ENCODE assay signal across 8 mouse cellular contexts in genomic region chr13:73536403-73536821, GRCm38 (mm10). TPM values are rescaled to one million over a fixed set of nuclear protein-coding genes. Genes with fewer than 3 reads are reported as not detected.
DNase-seq lines count a peak whose midpoint lies in the region; ATAC-seq and TF ChIP-seq lines count a peak whose summit lies in the region.

Gene Slc6a3, plus strand, starts transcription at chr13:73536747.

- no peak for TF ChIP-seq CTCF in small intestine, adult 2 months (IDR thresholded peaks at IDR 0.05; ENCODE audit: extremely low read depth, insufficient read length, insufficient replicate concordance, low read depth, low read length)

- H3K4me2 ChIP-seq in kidney, embryonic 14.5 days (replicated peaks; ENCODE audit: low read depth, low read length): peak within 1 kb of the TSS; percentile 81

- TF ChIP-seq POLR2A in small intestine, adult 2 months (IDR thresholded peaks at IDR 0.05; ENCODE audit: low read depth, low read length): no peak

- DNase-seq in cerebellum, postnatal 25 days: peak; percentile 13 to 25
- DNase-seq in cerebellum, adult 11-12 months: no peak
- DNase-seq in c-Kit-positive CD71-negative TER-119-negative erythroid progenitor cells, embryonic 14.5 days (ENCODE audit: low read depth): peak; percentile 51
- peak; percentile 89 for DNase-seq in heart, embryonic 10.5 days (ENCODE audit: low spot score)
- peak; percentile 52 for DNase-seq in lung, postnatal 10 days
- no peak for DNase-seq in cerebellum, adult 9-10 months

- WGBS in heart, embryonic 10.5 days: under 1% methylated on average over 26 of the region's 26 CpGs
- WGBS in kidney, embryonic 14.5 days: under 1% methylated on average over 26 of the region's 26 CpGs
- WGBS in small intestine, adult 2 months: under 1% methylated on average over 26 of the region's 26 CpGs

- H3K9ac ChIP-seq in kidney, embryonic 14.5 days (ENCODE audit: low read depth, low read length): peak within 1 kb of the TSS; percentile 32; the same call in 1 of the 2 replicates

- peaks cover 60% of the 10 kb centered on the region for H3K27me3 ChIP-seq in heart, embryonic 10.5 days (ENCODE audit: insufficient read depth, poor library complexity, severe bottlenecking)
- H3K27me3 ChIP-seq in kidney, embryonic 14.5 days (ENCODE audit: control insufficient read depth, insufficient read depth, low read length): peaks cover 42% of the 10 kb centered on the region
- H3K27me3 ChIP-seq in small intestine, adult 2 months (ENCODE audit: control insufficient read depth, insufficient read depth, low read length): peaks cover 21% of the 10 kb centered on the region; the same call in 1 of the 2 replicates

- H3K4me1 ChIP-seq in heart, embryonic 10.5 days: peaks cover 11% of the 10 kb centered on the region; the same call in 1 of the 2 replicates
- 0 out of 2 replicates have a peak, but pooled peaks cover 4% of the 10 kb centered on the region for H3K4me1 ChIP-seq in kidney, embryonic 14.5 days (ENCODE audit: control insufficient read depth, insufficient read depth, low read length)
- peaks cover 6% of the 10 kb centered on the region; the same call in 1 of the 2 replicates for H3K4me1 ChIP-seq in small intestine, adult 2 months (ENCODE audit: control insufficient read depth, insufficient read depth, insufficient read length, low read length)

- ATAC-seq in kidney, embryonic 14.5 days (ENCODE audit: low FRiP score, low TSS enrichment): peak; percentile 81

- no peaks in the 10 kb centered on the region for H3K9me3 ChIP-seq in heart, embryonic 10.5 days
- H3K9me3 ChIP-seq in kidney, embryonic 14.5 days (ENCODE audit: control insufficient read depth, low read length): no peaks in the 10 kb centered on the region

- no peaks in the 10 kb centered on the region for H3K36me3 ChIP-seq in heart, embryonic 10.5 days
- H3K36me3 ChIP-seq in kidney, embryonic 14.5 days (ENCODE audit: control insufficient read depth, insufficient read depth, low read length): no peaks in the 10 kb centered on the region
- H3K36me3 ChIP-seq in small intestine, adult 2 months (ENCODE audit: control insufficient read depth, insufficient read depth, low read length): no peaks in the 10 kb centered on the region

- H3K4me3 ChIP-seq in heart, embryonic 10.5 days: peak within 1 kb of the TSS; percentile 64
- H3K4me3 ChIP-seq in kidney, embryonic 14.5 days (ENCODE audit: low read length): peak within 1 kb of the TSS; percentile 38
- H3K4me3 ChIP-seq in small intestine, adult 2 months (ENCODE audit: low read depth, low read length): peak within 1 kb of the TSS; percentile 49

- H3K27ac ChIP-seq in heart, embryonic 10.5 days: 0 out of 2 replicates have a peak within 1 kb of the TSS, but pooled peaks have one; percentile 12
- no peak within 1 kb of the TSS for H3K27ac ChIP-seq in kidney, embryonic 14.5 days (ENCODE audit: low read depth, low read length)
- no peak within 1 kb of the TSS for H3K27ac ChIP-seq in small intestine, adult 2 months (ENCODE audit: insufficient read depth, low read depth, low read length)

RNA-seq across cellular contexts. Expression of gene Slc6a3, which starts in this region (rescaled TPM):
- polyA plus RNA-seq in heart, embryonic 10.5 days (2016; fragmentation: Nextera tagmentation; extraction: Ambion mirVana): 0.07 and 0.11 TPM in 2 replicates
- not detected in 2 replicates for polyA plus RNA-seq in kidney, embryonic 14.5 days (2014; fragmentation: Nextera tagmentation; extraction: Ambion mirVana)
- 0.09 and 0.17 TPM in 2 replicates for polyA plus RNA-seq in small intestine, adult 2 months (2012; rRNA removed)

Comparison
In these comparisons a context has a peak if more than half of its experiments do, and no peak if none do; other contexts are left out.
1. DNase-seq: peak in cerebellum, postnatal 25 days (2 of 2), c-Kit-positive CD71-negative TER-119-negative erythroid progenitor cells, embryonic 14.5 days (single experiment) and lung, postnatal 10 days (single experiment); none in cerebellum, adult 11-12 months (single experiment) and cerebellum, adult 9-10 months (single experiment).
2. Peak in DNase-seq, H3K4me3 ChIP-seq and H3K27ac ChIP-seq in heart, embryonic 10.5 days; RNA of the gene not detected or under 1 TPM.
3. Peak in ATAC-seq, H3K4me3 ChIP-seq, H3K9ac ChIP-seq and H3K4me2 ChIP-seq in kidney, embryonic 14.5 days; RNA of the gene not detected or under 1 TPM.
4. Peak in every context shown above with its lines, with median percentiles within 50 percentile points of each other: H3K4me3 ChIP-seq.